Mouse (Mus musculus): ENCODE measurements around the gene Gli3.

DNA sequence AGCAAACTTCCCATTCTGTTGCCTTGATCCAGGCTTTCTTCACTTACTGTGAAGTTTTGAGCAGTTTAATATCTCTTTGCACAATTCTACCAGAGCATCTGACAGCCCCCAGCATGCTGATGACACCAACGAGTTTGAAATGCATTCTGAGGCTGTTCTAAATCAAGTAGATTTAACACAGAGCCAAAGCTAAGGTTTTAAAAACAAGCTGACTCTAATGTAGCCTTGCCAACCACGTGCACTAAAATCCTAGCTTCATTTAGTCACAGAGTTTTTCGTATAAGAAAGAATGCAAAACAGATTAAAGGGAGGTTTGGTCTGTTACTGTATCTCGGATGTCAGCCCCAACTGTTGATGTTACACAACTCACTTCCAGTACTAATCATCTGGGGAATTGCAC, 279.7 kb downstream of the Gli3 start:
- TF ChIP-seq CTCF (IDR thresholded peaks at IDR 0.05; ENCODE audit: control insufficient read depth, insufficient read depth, insufficient replicate concordance, low read depth, low read length) (no peak), POLR2A (IDR thresholded peaks at IDR 0.05; ENCODE audit: control insufficient read depth, low read depth, low read length) (no peak)
